Mouse (Mus musculus): ENCODE results near the gene Cdc42bpb.

DNA sequence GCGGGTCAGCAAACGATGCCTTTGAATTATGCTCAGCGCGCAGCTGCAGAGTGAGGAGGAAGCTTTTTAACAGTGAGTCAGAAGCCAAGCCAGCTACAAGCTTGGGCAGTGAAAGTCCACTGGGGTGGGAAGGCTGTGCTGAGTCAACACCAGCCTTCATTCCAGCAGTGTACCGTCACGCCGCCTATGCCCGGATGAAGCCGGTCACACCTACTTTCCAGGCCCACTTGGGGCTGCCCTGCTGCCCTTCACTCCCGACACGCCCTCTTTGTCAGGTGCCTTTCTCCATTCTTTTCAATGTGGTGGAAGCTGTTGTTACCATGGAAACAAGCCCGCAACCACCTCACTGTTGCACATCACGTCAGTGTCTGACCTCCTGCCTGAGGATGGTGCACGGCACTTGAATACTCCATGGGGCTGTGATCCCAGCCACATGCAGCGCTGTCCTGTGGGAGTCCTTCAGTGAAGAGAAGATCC, 24.0 kb downstream of the Cdc42bpb start:
- no peak for TF ChIP-seq CTCF (IDR thresholded peaks at IDR 0.05; ENCODE audit: low read depth, low read length)
- no peak for TF ChIP-seq POLR2A (IDR thresholded peaks at IDR 0.05; ENCODE audit: extremely low read depth, insufficient read depth, low read length)

All from liver, adult 2 months (tissue).